Mouse (Mus musculus) spleen, adult 12 weeks (tissue): ENCODE measurements around the gene Tbce.
"Not testable (repeated sequence)": the region's sequence is repeated elsewhere in the genome, so short reads cannot be mapped to it uniquely, and the experiment has no call there.

Experiments used
- DNase-seq: peaks from one replicate; pipeline ENCODE4 v3.0.0; 2022; ENCODE audit warnings: low spot score

The Tbce gene

GRCm38 (mm10) chr13:14039292-14039965 is at the start of gene Tbce:
TSS of gene Tbce (minus strand) at chr13:14039638.
- peak; percentile 85 for DNase-seq

GRCm38 (mm10) chr13:14088669-14089068 is 49.2 kb upstream of the Tbce start:
- no peak for DNase-seq

GRCm38 (mm10) chr13:14075326-14075725 is 35.9 kb upstream of the Tbce start:
- DNase-seq = no peak

GRCm38 (mm10) chr13:14074371-14074770 is 34.9 kb upstream of the Tbce start:
- no peak for DNase-seq

GRCm38 (mm10) chr13:14069291-14069690 is 29.9 kb upstream of the Tbce start:
- no peak for DNase-seq

- DNase-seq = no peak
Observed at GRCm38 (mm10) chr13:14068035-14068434, 28.6 kb upstream of the Tbce start.

GRCm38 (mm10) chr13:14065701-14066100 is 26.3 kb upstream of the Tbce start:
- DNase-seq = no peak

- no peak for DNase-seq
Observed at GRCm38 (mm10) chr13:14065028-14065380, 25.6 kb upstream of the Tbce start.

- peak; percentile 42 for DNase-seq
Observed at GRCm38 (mm10) chr13:14064341-14065027, 25.0 kb upstream of the Tbce start.

GRCm38 (mm10) chr13:14063942-14064271 is 24.5 kb upstream of the Tbce start:
- DNase-seq = no peak

- DNase-seq = peak; percentile 95
Observed at GRCm38 (mm10) chr13:14063013-14063941, 23.8 kb upstream of the Tbce start, which contains the start of the genes Arid4b and Ggps1. TSS of gene Arid4b (plus strand) at chr13:14063232. TSS of gene Ggps1 (minus strand) at chr13:14063488.

GRCm38 (mm10) chr13:14062209-14063012 is 23.0 kb upstream of the Tbce start:
- no peak for DNase-seq

GRCm38 (mm10) chr13:14059582-14059981 is 20.1 kb upstream of the Tbce start:
- DNase-seq = no peak

GRCm38 (mm10) chr13:14056801-14057200 is 17.4 kb upstream of the Tbce start:
- no peak for DNase-seq

GRCm38 (mm10) chr13:14049878-14050277 is 10.4 kb upstream of the Tbce start:
- no peak for DNase-seq

GRCm38 (mm10) chr13:14044521-14044920 is 5.1 kb upstream of the Tbce start:
- no peak for DNase-seq

GRCm38 (mm10) chr13:14043851-14044250 is 4.4 kb upstream of the Tbce start:
- DNase-seq = no peak

GRCm38 (mm10) chr13:14040186-14040585 is 748 bp upstream of the Tbce start:
- DNase-seq = no peak

- no peak for DNase-seq
Observed at GRCm38 (mm10) chr13:14038911-14039291, 537 bp downstream of the Tbce start.

GRCm38 (mm10) chr13:14035875-14036630 is 3.4 kb downstream of the Tbce start:
- DNase-seq = no peak

GRCm38 (mm10) chr13:14035352-14035751 is 4.1 kb downstream of the Tbce start:
- DNase-seq = not testable (repeated sequence)
